Mouse (Mus musculus) embryonic fibroblast, embryonic 13.5 days (primary cell): Measurements from ENCODE around the gene Npc1l1.

ENCODE experiments used
- CTCF ChIP-seq: IDR thresholded peaks from 2 replicates; pipeline ENCODE4 v1.5.1; 2011; ENCODE audit warnings: mild to moderate bottlenecking, control low read depth, low read length, moderate library complexity, borderline replicate concordance; ENCODE audit not compliant: insufficient read depth
- POLR2A ChIP-seq: IDR thresholded peaks from 2 replicates; pipeline ENCODE4 v1.6.1; 2011; ENCODE audit warnings: low read depth, mild to moderate bottlenecking, control low read depth, low read length, moderate library complexity

- no peak for TF ChIP-seq POLR2A
- no peak for TF ChIP-seq CTCF
Observed at GRCm38 (mm10) chr11:6244707-6245106, 14.8 kb upstream of the Npc1l1 start.
